Mouse (Mus musculus): ENCODE measurements around the gene Fgfbp3. TPM values are rescaled to one million over a fixed set of nuclear protein-coding genes. Genes with fewer than 3 reads are reported as not detected.
"Not testable (repeated sequence)": the region's sequence is repeated elsewhere in the genome, so short reads cannot be mapped to it uniquely, and the experiment has no call there.

The Fgfbp3 gene
- polyA plus RNA-seq, 1 experiment from 2014 or later, result 3.1 TPM

DNA sequence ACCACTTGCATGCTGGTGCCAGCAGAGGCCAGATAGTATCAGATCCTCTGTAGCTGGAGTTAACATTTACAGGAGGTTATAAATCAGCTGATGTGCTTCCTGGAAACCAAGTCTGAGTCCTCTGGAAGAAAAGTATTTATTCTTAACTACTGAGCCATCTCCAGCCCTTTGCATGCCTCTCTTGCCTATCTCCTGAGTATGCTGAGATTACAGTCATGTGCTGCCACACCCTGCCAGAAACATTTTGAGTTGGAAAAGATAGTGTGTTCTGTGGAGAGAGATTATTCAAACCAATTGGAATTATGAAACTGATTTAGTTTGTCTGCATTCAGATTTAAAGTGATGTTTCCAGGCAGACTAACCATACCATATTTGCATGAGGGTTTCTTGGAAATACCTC lies 42.1 kb downstream of the Fgfbp3 start:
- ATAC-seq (ENCODE audit: insufficient number of reproducible peaks, low FRiP score, low TSS enrichment, low read depth) (no peak), DNase-seq (ENCODE audit: low spot score) (no peak)
- peaks cover 31% of the 10 kb centered on the region for H3K36me3 ChIP-seq (ENCODE audit: control insufficient read depth, insufficient read depth, low read length)
- no peak overlapping the region for H3K4me2 ChIP-seq (ENCODE audit: low read depth, severe bottlenecking)
- no peaks in the 10 kb centered on the region for H3K9me3 ChIP-seq (ENCODE audit: control insufficient read depth, low read length)
- H3K4me3 ChIP-seq (ENCODE audit: low read depth, low read length), result no peak overlapping the region
- H3K4me1 ChIP-seq (ENCODE audit: control insufficient read depth, insufficient read depth, low read length), result no peaks in the 10 kb centered on the region
- H3K9ac ChIP-seq (ENCODE audit: low read length), result no peak overlapping the region
- no peak overlapping the region for H3K27ac ChIP-seq (replicated peaks; ENCODE audit: low read depth, low read length)
- H3K27me3 ChIP-seq (ENCODE audit: control insufficient read depth, insufficient read depth, low read length), result no peaks in the 10 kb centered on the region

DNA sequence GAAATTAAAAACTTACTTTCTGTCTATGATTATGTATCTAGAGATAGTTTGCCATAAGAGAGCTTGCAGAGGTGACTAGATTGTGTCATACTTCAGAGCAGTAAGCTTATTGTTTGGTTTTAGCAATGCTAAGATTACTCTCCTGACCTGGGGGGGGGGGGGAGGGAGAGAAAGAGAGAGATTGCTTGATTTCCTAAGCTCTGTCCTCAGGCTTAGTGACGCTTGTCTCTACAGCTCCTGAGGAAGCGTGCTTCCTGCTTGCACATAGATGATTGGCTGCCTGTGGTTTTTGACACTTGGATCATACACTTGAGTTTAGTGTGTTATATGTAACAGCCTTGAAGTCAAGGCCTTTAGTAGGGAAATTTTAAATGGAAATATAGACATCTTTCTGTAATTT lies 44.8 kb downstream of the Fgfbp3 start:
- ATAC-seq (ENCODE audit: insufficient number of reproducible peaks, low FRiP score, low TSS enrichment, low read depth), result no peak
- WGBS, result 88% methylated on average over 2 of the region's 2 CpGs

DNA sequence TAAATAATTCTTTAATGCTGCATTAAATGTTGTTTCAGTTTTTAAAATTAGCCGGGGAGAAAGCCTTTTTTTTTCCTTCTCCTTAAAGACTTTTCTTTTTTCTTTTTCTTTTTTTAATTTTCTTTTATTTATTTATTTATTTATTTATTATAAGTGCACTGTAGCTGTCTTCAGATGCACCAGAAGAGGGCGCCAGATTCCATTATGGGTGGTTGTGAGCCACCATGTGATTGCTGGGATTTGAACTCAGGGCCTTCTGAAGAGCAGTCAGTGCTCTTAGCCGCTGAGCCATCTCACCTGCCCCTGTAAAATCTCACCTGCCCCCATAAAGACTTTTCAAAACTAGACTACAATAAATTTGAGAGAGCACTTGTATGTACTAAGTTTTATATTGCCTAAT lies 50.7 kb downstream of the Fgfbp3 start:
- not testable (repeated sequence) for H3K9ac ChIP-seq (ENCODE audit: low read length); DNase-seq (ENCODE audit: low spot score); H3K4me1 ChIP-seq (ENCODE audit: control insufficient read depth, insufficient read depth, low read length); H3K27ac ChIP-seq (replicated peaks; ENCODE audit: low read depth, low read length); H3K4me2 ChIP-seq (ENCODE audit: low read depth, severe bottlenecking); H3K9me3 ChIP-seq (ENCODE audit: control insufficient read depth, low read length); ATAC-seq (ENCODE audit: insufficient number of reproducible peaks, low FRiP score, low TSS enrichment, low read depth); H3K27me3 ChIP-seq (ENCODE audit: control insufficient read depth, insufficient read depth, low read length); H3K4me3 ChIP-seq (ENCODE audit: low read depth, low read length)
- 76% methylated on average over 3 of the region's 3 CpGs for WGBS
- peaks cover 12% of the 10 kb centered on the region for H3K36me3 ChIP-seq (ENCODE audit: control insufficient read depth, insufficient read depth, low read length)

More for the DNA sequence above, 44.8 kb downstream of the Fgfbp3 start:
- DNase-seq (ENCODE audit: low spot score), result no peak
- Histone ChIP-seq H3K4me2 (ENCODE audit: low read depth, severe bottlenecking) (no peak overlapping the region), H3K36me3 (ENCODE audit: control insufficient read depth, insufficient read depth, low read length) (peaks cover 28% of the 10 kb centered on the region; the same call in 1 of the 2 replicates), H3K27ac (replicated peaks; ENCODE audit: low read depth, low read length) (no peak overlapping the region), H3K27me3 (ENCODE audit: control insufficient read depth, insufficient read depth, low read length) (no peaks in the 10 kb centered on the region), H3K9me3 (ENCODE audit: control insufficient read depth, low read length) (no peaks in the 10 kb centered on the region), H3K9ac (ENCODE audit: low read length) (no peak overlapping the region), H3K4me1 (ENCODE audit: control insufficient read depth, insufficient read depth, low read length) (no peaks in the 10 kb centered on the region), H3K4me3 (ENCODE audit: low read depth, low read length) (no peak overlapping the region)

Other genes with a start within 250 kb of the Fgfbp3 start
- 2.7 TPM in 2 replicates for gene Ppp1r3c, start 183.0 kb downstream of the Fgfbp3 start, polyA plus RNA-seq (2014; fragmentation: Nextera tagmentation; extraction: Ambion mirVana)
- 80.1 and 86.4 TPM in 2 replicates for gene Tnks2, start 85.4 kb downstream of the Fgfbp3 start, polyA plus RNA-seq (2014; fragmentation: Nextera tagmentation; extraction: Ambion mirVana)
- gene Btaf1, start 6.5 kb upstream of the Fgfbp3 start, polyA plus RNA-seq (2014; fragmentation: Nextera tagmentation; extraction: Ambion mirVana), result 15.3 and 17.3 TPM in 2 replicates

Measured in limb, embryonic 11.5 days (tissue).